Mouse (Mus musculus): ENCODE measurements at regions not wholly inside any gene's neighbourhood (a gene's known extent, or its start where the extent isn't known, plus 50 kb on each side); places are given as distances from the start of the nearest gene placed in this dataset.

DNA sequence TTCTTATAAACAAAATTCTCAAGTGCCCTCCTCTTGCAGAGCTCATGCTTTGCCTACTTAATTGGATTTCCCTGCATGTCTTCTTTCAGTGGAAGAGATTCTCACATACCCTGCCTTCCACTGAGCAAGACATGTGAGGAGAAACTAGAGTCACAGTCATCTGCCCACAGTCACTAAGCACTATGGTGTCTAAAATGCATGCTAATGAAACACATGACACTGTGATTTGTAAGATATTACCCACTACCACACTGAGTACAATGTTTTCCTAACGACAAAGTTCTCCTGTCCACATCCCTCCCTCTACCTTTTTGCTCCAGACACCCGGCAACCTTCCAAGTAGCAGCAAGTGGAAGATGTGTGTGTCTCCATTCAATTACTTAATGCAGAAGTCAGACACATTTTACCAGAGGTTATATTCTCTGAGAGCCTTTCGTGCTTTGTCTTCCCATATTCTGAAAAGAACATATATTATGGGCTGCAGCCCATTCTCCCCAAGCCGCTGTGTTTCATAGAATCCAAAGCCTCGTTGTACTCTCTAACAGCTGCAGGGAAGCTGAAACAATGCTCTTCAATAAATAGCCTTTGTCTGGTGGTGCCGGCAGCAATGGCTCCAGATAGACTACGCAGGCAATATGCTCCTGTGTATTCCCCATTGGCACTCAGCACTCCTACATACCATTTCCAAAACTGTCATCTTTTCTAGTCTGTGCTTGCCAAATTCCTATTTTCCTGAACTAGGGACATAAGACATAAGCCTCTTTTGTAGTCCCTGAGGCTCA is 670.7 kb downstream of the Poteg start:
- no peak for DNase-seq (ENCODE audit: low spot score in 2 of 2)

GRCm38 (mm10) chr8:28125021-28125420 is 677.6 kb downstream of the Poteg start:
- DNase-seq (ENCODE audit: low spot score in 2 of 2), result no peak

DNA sequence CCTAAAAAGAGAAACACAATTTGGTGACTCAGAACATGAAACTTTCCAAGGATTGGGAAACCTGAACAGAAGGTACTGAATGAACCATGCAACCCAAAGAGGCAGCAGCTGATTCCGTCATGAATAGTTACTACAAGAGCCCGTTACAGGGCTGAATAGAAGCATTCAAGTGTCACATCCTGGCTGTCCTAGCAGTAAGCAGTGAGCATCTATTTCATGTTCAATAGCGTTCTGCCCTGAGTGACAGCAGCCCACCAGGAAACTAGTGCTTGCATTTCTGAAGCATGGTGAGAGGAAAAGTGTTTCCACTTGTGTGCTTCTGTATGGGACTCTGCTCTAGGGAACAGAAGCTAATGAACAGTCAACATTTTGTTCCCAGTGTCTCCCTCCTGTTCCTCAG is 694.4 kb downstream of the Poteg start:
- no peak for DNase-seq (ENCODE audit: low spot score in 2 of 2)

DNA sequence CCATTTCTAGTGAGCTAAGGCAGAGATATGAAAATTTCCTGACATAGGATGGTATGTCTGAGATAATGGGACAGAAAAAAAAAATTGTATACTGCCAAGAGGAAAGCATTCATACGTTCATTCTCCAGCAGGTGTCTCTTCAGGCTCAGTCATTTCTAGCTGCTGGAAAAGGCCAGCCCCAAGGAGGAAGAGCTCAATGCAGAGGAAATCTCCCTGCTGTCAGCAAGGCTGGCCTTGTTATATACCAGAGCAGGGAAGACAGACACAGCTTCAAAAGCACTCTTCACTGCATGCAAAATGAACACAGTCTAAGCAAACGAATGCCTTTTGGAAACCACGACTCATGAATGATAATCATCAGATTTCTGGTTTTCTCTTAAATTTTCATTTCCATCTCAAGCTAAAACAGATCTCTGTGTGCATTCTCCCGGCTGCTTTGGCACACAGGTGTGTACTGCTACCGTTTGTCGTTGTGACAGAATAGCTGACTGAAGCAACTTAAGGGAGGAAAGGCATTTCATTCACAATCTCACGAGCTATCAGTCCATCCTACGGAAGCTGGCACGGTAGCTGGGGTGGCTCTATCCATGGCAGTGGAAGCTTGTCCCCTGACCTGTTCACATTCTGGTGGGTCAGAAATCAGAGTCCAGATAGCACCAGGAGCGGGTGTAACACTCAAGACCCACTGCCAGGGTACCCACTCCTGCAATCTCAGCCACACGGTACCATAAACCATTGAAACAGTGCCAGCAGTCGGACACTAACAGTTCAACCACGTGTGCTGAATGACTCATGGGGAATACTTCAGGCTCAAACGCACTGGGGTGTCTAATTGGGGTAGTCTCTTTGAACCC is 701.4 kb downstream of the Poteg start:
- DNase-seq (ENCODE audit: low spot score in 2 of 2), result peak; percentile 74 to 80

DNA sequence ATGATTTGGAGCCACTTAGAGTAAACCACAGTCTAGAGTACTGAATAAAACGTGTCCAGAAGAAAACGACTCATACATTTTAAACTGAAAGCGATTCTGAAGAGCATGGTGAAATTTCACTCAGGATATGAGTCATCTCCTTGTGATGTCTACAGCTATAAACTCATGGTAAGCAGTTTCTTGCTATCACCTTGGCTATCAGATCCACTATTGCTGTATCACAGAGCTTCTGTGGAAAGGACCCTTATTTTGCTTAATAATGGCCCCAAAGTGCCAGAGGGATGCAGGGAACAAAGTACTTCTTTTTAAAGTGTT is 701.9 kb downstream of the Poteg start:
- DNase-seq (ENCODE audit: low spot score in 2 of 2), result no peak

GRCm38 (mm10) chr8:28160651-28161050 is 713.2 kb downstream of the Poteg start:
- no peak for DNase-seq (ENCODE audit: low spot score in 2 of 2)

DNA sequence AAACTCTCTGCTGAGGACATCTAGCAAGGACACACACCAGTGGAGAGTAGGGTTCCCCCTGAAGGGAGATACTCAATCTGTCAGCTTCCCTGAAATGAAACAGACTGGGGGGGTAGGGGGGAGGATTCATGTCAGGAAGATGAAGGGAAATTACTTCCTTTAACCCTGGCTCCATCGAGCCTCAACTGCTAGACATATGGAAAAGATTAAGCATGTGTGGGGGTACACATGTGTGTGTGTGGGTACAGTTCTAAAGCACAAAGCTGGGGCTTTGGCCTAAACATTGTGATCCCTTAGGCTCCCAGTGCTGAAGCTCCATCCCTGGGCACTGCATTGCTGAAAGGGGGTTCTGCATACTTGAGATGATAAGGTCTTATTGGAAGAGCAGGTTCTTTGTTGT is 720.6 kb downstream of the Poteg start:
- no peak for DNase-seq (ENCODE audit: low spot score in 2 of 2)

DNA sequence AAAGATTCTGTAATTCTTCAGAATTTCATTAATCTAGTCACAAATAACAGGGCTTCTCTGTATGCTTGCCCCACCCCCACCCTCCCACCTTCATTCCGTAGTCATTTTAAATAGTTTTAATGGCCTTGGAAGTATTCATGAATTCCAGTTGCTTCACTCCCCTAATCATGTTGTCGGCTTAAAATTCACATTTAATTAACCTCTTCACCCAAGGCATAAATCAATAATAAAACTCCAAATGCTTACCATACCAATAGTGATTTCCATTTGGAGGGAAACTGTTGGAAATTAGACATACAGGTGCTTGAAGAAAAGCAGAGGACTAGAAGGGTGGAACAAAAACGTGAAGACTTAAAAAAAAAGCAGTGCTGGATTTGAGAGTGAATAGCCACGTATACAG is 724.0 kb downstream of the Poteg start:
- DNase-seq (ENCODE audit: low spot score in 2 of 2), result no peak

GRCm38 (mm10) chr8:28195943-28196342 is 748.5 kb downstream of the Poteg start:
- DNase-seq (ENCODE audit: low spot score in 2 of 2), result no peak

DNA sequence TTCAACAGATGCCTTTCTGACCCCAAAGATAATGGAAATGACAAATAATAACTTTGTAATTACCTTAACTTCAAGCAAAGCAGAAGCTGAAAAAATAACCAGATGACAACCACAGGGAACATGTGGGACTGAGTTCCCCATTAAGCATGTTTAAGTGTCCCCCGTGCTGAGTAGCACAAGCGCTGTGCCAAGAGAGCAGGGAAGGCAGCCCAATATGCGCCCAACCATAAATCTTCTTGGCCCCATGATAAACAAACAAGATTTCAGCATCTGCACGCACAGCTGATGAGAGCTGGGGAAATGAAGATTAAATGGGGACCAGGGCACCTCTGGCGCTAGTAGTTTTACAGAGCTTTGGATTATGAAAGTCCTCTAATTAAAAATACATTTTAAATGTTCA is 788.1 kb downstream of the Poteg start:
- DNase-seq (ENCODE audit: low spot score in 2 of 2), result no peak

- no peak for DNase-seq (ENCODE audit: low spot score in 2 of 2)
Measured at GRCm38 (mm10) chr8:28239411-28239810, 791.9 kb downstream of the Poteg start.

DNA sequence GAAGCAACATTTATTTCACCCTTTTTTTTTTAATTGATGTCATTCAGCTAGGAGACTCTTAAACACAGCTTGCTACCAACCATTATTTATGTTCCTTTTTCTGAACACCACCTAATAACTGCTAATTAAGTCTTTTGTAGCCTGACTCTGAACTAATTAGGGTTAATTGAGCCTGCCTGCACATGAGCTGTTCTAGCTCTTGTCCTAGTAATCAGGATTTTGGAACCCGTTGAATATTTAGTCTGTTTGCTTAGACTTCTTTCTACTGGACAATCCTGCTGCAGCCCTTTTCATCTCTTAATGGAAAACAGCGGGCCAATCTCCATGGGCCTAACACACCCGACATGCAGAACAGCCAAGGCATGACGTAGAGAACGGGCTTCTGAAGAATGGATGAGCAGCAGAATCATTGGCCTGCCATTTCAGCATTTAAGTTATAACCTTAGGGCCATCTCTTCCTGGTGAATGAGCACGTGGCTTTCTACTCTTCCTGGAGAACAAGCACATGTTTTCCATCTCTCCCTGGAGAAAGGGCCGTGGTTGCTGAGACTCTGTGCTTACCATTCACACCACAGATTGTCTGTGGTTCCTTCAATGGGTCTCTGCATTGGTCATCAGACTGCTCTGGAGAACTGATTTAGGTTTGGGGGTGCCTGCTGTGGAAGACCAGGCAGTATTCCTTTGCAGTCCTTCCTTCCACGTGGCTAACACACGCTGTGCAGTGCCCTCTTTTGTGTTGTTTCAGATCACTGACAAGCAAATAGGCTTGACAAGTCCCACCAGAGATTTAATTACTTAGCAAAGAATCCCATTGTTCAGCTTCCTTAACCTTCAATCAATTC is 805.1 kb downstream of the Poteg start:
- peak; percentile 22 to 35 for DNase-seq (ENCODE audit: low spot score in 2 of 2)

GRCm38 (mm10) chr8:28267277-28267676 is 819.8 kb downstream of the Poteg start:
- DNase-seq (ENCODE audit: low spot score in 2 of 2), result no peak

DNA sequence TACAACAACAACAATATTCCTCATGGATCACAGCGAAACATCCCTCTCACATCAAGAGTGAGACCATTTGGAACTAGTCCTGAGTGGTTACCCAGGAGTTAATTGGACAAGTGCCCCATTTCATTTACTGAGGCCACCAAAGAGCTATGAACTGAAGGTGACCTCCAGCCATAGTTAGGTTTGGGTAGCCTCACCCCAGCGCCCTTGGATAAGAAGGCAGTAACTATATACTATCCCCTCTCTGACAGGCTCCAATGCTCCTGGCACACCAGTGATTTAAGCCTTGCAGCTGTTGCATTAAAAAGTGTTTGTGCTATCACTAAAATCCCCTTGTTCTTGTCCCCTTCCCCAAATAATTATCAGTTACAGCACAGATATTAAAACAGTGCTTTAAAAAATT is 836.8 kb downstream of the Poteg start:
- DNase-seq (ENCODE audit: low spot score in 2 of 2), result no peak

DNA sequence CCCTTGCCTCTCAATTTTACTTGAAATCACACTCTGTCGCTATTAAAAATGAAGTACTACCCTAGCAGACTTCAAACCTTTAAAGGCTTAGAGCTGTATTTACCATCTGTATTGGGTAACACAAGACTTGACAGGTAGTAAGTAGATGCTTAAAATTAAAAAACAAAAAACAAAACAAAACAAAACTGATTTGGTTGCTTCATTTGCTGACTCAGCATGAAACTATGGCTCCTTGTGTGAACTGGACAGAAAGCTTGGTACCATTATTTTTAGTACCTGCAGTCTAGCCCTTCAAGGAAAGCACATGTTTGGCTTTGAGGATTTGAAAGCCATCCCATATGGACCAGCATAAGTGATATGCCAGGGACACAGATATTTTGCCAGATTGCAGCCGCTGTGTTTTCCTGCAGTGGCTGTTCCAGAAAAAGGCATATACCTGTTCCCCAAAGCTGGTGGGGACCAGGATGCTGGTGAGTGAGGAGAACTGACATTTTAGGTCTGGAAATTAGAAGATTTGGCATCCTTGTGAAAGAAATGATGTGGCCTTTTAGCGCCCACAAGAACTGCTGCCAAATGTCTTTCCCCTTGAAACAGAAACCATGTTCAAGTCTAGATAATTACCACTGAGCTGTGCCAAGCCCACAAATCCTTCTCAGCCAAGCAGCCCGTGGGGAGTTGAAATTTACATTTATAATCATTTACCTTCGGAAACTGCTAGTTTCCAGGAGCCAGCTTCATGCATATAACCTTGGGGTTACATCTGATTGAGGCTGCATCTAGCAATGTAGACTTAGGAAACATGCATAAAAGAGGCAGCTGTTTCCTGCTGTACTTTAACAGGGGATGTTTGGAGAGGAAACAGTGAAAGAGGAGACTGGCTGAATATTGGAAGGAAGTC is 851.7 kb downstream of the Poteg start:
- DNase-seq (ENCODE audit: low spot score in 2 of 2), result peak; percentile 43 to 51

- DNase-seq (ENCODE audit: low spot score in 2 of 2), result no peak
Measured at GRCm38 (mm10) chr8:28317081-28317480, 869.6 kb downstream of the Poteg start.

- DNase-seq (ENCODE audit: low spot score in 2 of 2), result no peak
Measured at GRCm38 (mm10) chr8:28333388-28333787, 885.9 kb downstream of the Poteg start.

DNA sequence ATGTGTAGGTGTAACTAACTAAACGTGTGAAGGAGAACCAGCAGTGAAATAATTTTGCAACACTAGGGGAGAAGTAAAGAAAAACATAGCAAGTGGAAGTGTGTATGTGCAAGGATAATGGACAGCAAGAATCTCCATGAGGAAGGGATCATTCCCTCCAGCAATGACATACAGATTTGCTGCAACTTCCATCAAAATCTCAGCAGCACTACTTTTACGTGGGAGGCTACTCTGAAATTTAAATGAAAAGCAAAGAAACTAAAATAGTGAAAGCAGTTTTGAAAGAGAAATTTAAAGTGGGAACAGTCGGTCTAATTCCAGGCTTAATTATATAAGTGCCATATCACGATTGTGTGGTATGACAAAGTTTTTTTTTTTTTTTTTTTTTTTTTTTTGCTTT is 890.0 kb downstream of the Poteg start:
- no peak for DNase-seq (ENCODE audit: low spot score in 2 of 2)

DNA sequence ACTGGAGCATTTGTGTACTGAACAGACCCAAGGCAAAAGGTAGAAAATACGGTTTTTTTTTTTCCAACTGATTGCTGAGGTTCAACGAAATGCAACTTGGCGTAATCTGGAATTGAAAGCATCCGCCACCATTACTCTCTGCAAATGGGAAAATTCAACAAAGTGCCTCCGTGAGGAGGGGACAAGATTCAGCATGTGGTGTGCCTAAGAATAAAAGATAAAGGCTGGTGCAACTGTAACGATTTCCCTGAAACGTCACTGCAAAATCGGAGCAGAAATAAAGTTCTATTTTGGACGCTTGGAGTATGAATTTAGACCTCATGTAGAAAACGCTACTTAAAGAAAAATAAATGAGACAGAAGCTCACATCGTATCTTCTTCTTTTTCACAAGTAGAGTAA is 893.8 kb downstream of the Poteg start:
- peak; percentile 32 to 65 for DNase-seq (ENCODE audit: low spot score in 2 of 2)

DNA sequence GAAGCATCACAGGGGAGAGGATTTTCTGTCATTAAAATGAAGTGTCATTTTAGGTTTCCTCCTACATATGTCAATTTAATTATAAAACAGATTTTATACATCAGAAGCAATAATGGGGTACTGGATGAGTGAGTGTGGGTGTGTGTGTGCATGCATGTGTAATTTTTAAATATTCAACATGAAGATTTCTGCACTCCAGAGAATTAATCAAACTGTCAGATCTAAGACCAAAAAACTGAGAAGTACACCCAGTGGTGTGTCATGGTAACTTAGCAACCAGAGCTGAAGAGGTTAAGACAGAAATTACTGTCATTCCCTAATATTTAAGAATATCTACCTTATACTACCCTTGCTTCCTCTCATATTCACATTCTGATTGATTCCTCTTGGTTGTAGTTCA is 919.0 kb downstream of the Poteg start:
- no peak for DNase-seq (ENCODE audit: low spot score in 2 of 2)

DNA sequence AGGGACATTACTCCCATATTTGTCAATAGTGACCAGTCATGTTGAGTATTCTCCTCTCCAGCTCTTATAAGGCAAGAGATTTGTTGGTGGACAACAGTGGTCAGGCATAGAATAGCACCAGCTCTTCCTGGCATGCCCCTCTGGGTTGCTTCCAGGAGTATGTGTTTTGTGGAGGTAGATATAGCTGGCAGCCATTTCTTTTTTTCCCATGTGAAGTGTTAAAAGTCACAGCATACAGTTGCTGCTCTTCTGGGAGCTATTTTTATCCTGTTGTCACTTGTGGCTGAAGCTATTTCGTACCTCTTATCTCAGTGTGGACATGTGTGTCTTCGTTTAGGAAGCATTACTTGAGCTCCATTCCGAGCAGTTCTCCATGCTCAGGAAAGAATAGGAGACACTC is 919.9 kb downstream of the Poteg start:
- DNase-seq (ENCODE audit: low spot score in 2 of 2), result no peak
